Mouse (Mus musculus) heart, adult 2 months (tissue): ENCODE data around the gene Fbxl2.

ENCODE experiments used
- CTCF ChIP-seq: fragments of 200-600 bp; IDR thresholded peaks from 2 replicates; pipeline ENCODE4 v1.8.1; 2022; ENCODE audit warnings: antibody characterized with exemption, mild to moderate bottlenecking, moderate library complexity
- POLR2A ChIP-seq: fragments of 200-500 bp; IDR thresholded peaks from 2 replicates; pipeline ENCODE4 v1.6.1; 2011; ENCODE audit warnings: mild to moderate bottlenecking, low read depth, low read length, control low read depth; ENCODE audit not compliant: insufficient read depth

DNA sequence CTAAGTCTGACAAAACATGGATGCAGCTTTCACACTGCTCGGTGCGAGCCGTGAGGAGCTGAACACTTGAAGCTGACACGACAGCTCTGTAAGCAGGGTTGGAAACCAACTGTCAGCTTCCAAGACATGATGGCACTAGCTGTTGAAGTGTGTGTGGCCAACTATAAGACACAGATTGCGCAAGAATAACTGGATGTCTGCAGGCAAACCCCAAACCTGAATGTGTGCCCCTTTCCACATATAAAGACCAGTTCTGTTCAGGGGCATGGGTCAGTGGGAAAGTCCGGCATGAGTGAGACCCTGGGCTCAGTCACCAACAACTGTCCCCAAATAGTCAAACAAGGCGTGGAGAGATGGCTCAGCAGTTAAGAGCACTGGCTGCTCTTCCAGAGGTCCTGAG, 53.2 kb downstream of the Fbxl2 start:
- TF ChIP-seq POLR2A (no peak), CTCF (no peak)
